Mouse (Mus musculus): ENCODE results near the gene Kcnk5. TPM values are rescaled to one million over a fixed set of nuclear protein-coding genes. Genes with fewer than 3 reads are reported as not detected.

Kcnk5 gene
- polyA plus RNA-seq, 1 experiment from 2014 or later: 7.3 TPM

GRCm38 (mm10) chr14:20127406-20128087 lies 54.1 kb downstream of the Kcnk5 start:
- WGBS: 77% methylated on average over 15 of the region's 15 CpGs
- H3K9me3 ChIP-seq (ENCODE audit: control insufficient read depth, low read length): no peaks in the 10 kb centered on the region
- H3K27ac ChIP-seq (ENCODE audit: low read depth): no peak overlapping the region
- DNase-seq (ENCODE audit: low spot score) (no peak), ATAC-seq (replicated peaks; ENCODE audit: low FRiP score, low TSS enrichment, low read depth) (0 out of 2 replicates have a peak, but pooled peaks have one; percentile 5)
- no peaks in the 10 kb centered on the region for H3K27me3 ChIP-seq (replicated peaks; ENCODE audit: control insufficient read depth, insufficient read depth, low read length)
- H3K36me3 ChIP-seq (ENCODE audit: control insufficient read depth, insufficient read depth, low read length): no peaks in the 10 kb centered on the region
- H3K9ac ChIP-seq (ENCODE audit: low read length): no peak overlapping the region
- H3K4me3 ChIP-seq (ENCODE audit: low read depth, low read length): no peak overlapping the region
- no peaks in the 10 kb centered on the region for H3K4me1 ChIP-seq (replicated peaks; ENCODE audit: control insufficient read depth, insufficient read depth, low read length)
- no peak overlapping the region for H3K4me2 ChIP-seq (ENCODE audit: low read length)

DNA sequence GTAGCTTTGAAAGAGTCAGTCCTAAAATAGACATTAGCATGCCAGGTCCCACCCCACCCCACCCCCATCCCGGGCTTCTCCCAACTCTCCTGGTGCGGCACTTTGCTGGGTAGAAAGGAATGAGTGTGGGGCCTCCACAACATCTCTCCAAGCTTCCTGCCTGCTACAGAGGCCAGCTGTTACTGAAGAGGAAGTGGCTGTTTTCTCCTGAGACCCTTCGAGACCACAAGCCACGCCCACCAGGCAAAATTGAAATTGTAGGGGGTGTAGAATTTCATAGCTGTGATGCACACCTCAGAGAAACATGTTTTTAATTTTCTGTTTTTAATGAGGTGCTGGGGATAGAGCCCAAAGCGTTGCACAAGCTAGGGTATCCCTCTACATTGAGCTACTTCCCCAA lies 60.7 kb downstream of the Kcnk5 start:
- DNase-seq (ENCODE audit: low spot score) (no peak), ATAC-seq (replicated peaks; ENCODE audit: low FRiP score, low TSS enrichment, low read depth) (no peak)
- 0 out of 2 replicates have a peak, but pooled peaks cover 4% of the 10 kb centered on the region for H3K4me1 ChIP-seq (replicated peaks; ENCODE audit: control insufficient read depth, insufficient read depth, low read length)
- no peak overlapping the region for H3K9ac ChIP-seq (ENCODE audit: low read length)
- H3K36me3 ChIP-seq (ENCODE audit: control insufficient read depth, insufficient read depth, low read length): no peaks in the 10 kb centered on the region
- no peak overlapping the region for H3K27ac ChIP-seq (ENCODE audit: low read depth)
- H3K4me2 ChIP-seq (ENCODE audit: low read length): no peak overlapping the region
- H3K9me3 ChIP-seq (ENCODE audit: control insufficient read depth, low read length): no peaks in the 10 kb centered on the region
- no peak overlapping the region for H3K4me3 ChIP-seq (ENCODE audit: low read depth, low read length)
- 61% methylated on average over 5 of the region's 5 CpGs for WGBS
- no peaks in the 10 kb centered on the region for H3K27me3 ChIP-seq (replicated peaks; ENCODE audit: control insufficient read depth, insufficient read depth, low read length)

DNA sequence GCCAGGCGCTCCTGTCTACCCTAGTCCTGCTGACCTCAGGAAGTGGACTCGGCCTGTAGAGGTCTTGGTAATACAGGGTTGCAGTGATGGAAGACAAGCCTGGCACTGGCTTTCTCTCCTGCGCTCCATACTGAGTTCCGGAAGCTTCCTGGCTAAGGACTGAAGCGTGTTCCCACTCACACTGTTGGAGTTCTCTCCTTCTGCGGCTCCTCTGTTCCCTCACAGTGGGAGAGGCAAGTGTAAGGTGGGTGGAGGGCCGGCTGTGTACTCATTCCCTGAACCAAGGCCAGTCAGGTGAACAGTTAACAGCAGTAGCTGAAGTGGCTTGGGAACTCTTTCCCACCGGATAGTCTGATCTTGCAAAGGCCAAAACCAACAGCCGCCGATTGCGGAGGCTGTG lies 61.6 kb downstream of the Kcnk5 start:
- Histone ChIP-seq H3K4me1 (replicated peaks; ENCODE audit: control insufficient read depth, insufficient read depth, low read length) (0 out of 2 replicates have a peak, but pooled peaks cover 4% of the 10 kb centered on the region), H3K27me3 (replicated peaks; ENCODE audit: control insufficient read depth, insufficient read depth, low read length) (no peaks in the 10 kb centered on the region), H3K4me2 (ENCODE audit: low read length) (no peak overlapping the region), H3K4me3 (ENCODE audit: low read depth, low read length) (no peak overlapping the region), H3K27ac (ENCODE audit: low read depth) (no peak overlapping the region), H3K36me3 (ENCODE audit: control insufficient read depth, insufficient read depth, low read length) (no peaks in the 10 kb centered on the region), H3K9ac (ENCODE audit: low read length) (no peak overlapping the region), H3K9me3 (ENCODE audit: control insufficient read depth, low read length) (no peaks in the 10 kb centered on the region)
- ATAC-seq (replicated peaks; ENCODE audit: low FRiP score, low TSS enrichment, low read depth) (no peak), DNase-seq (ENCODE audit: low spot score) (no peak)
- 94% methylated on average over 11 of the region's 11 CpGs for WGBS

GRCm38 (mm10) chr14:20116149-20116605 lies 65.4 kb downstream of the Kcnk5 start:
- Histone ChIP-seq H3K36me3 (ENCODE audit: control insufficient read depth, insufficient read depth, low read length) (no peaks in the 10 kb centered on the region), H3K9me3 (ENCODE audit: control insufficient read depth, low read length) (no peaks in the 10 kb centered on the region), H3K27me3 (replicated peaks; ENCODE audit: control insufficient read depth, insufficient read depth, low read length) (no peaks in the 10 kb centered on the region), H3K4me2 (ENCODE audit: low read length) (no peak overlapping the region), H3K9ac (ENCODE audit: low read length) (no peak overlapping the region), H3K27ac (ENCODE audit: low read depth) (no peak overlapping the region), H3K4me3 (ENCODE audit: low read depth, low read length) (no peak overlapping the region), H3K4me1 (replicated peaks; ENCODE audit: control insufficient read depth, insufficient read depth, low read length) (0 out of 2 replicates have a peak, but pooled peaks cover 4% of the 10 kb centered on the region)
- 31% methylated on average over 9 of the region's 9 CpGs for WGBS
- DNase-seq (ENCODE audit: low spot score) (no peak), ATAC-seq (replicated peaks; ENCODE audit: low FRiP score, low TSS enrichment, low read depth) (no peak)

DNA sequence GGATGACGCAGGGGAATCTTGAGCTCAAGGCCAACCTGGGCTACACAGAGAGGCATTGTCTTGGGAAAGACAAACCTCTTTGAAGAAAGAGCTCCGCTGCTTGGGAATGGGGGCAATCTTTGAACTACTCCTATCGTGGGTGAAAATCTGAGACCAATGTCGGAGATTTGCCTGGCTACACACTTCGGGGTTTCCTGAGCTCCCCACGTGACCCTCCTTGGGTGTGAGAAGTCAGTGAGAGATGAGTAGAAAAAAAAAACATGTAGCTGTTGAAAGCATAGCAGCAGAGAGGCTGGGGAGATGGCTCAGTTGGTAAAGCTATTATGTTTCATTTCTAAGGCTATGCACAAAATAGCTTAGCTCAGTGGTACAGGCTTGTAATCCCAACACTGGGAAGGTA lies 66.7 kb downstream of the Kcnk5 start:
- DNase-seq (ENCODE audit: low spot score) (no peak), ATAC-seq (replicated peaks; ENCODE audit: low FRiP score, low TSS enrichment, low read depth) (no peak)
- Histone ChIP-seq H3K4me1 (replicated peaks; ENCODE audit: control insufficient read depth, insufficient read depth, low read length) (no peaks in the 10 kb centered on the region), H3K36me3 (ENCODE audit: control insufficient read depth, insufficient read depth, low read length) (no peaks in the 10 kb centered on the region), H3K4me3 (ENCODE audit: low read depth, low read length) (no peak overlapping the region), H3K9me3 (ENCODE audit: control insufficient read depth, low read length) (no peaks in the 10 kb centered on the region), H3K27me3 (replicated peaks; ENCODE audit: control insufficient read depth, insufficient read depth, low read length) (no peaks in the 10 kb centered on the region), H3K27ac (ENCODE audit: low read depth) (no peak overlapping the region), H3K4me2 (ENCODE audit: low read length) (no peak overlapping the region), H3K9ac (ENCODE audit: low read length) (no peak overlapping the region)
- WGBS: 88% methylated on average over 6 of the region's 6 CpGs

- Histone ChIP-seq H3K27me3 (replicated peaks; ENCODE audit: control insufficient read depth, insufficient read depth, low read length) (no peaks in the 10 kb centered on the region), H3K27ac (ENCODE audit: low read depth) (no peak overlapping the region), H3K9ac (ENCODE audit: low read length) (no peak overlapping the region), H3K9me3 (ENCODE audit: control insufficient read depth, low read length) (no peaks in the 10 kb centered on the region), H3K4me3 (ENCODE audit: low read depth, low read length) (no peak overlapping the region), H3K36me3 (ENCODE audit: control insufficient read depth, insufficient read depth, low read length) (no peaks in the 10 kb centered on the region), H3K4me2 (ENCODE audit: low read length) (no peak overlapping the region), H3K4me1 (replicated peaks; ENCODE audit: control insufficient read depth, insufficient read depth, low read length) (no peaks in the 10 kb centered on the region)
- peak; percentile 67; the same call in 1 of the 2 replicates for ATAC-seq (replicated peaks; ENCODE audit: low FRiP score, low TSS enrichment, low read depth)
- peak; percentile 95 for DNase-seq (ENCODE audit: low spot score)
- WGBS: 3% methylated on average over 6 of the region's 6 CpGs
Observed at GRCm38 (mm10) chr14:20113964-20114363, 67.6 kb downstream of the Kcnk5 start.

GRCm38 (mm10) chr14:20113189-20113961 lies 68.2 kb downstream of the Kcnk5 start:
- Histone ChIP-seq H3K4me3 (ENCODE audit: low read depth, low read length) (no peak overlapping the region), H3K27ac (ENCODE audit: low read depth) (no peak overlapping the region), H3K9me3 (ENCODE audit: control insufficient read depth, low read length) (no peaks in the 10 kb centered on the region), H3K27me3 (replicated peaks; ENCODE audit: control insufficient read depth, insufficient read depth, low read length) (no peaks in the 10 kb centered on the region), H3K4me1 (replicated peaks; ENCODE audit: control insufficient read depth, insufficient read depth, low read length) (no peaks in the 10 kb centered on the region), H3K4me2 (ENCODE audit: low read length) (no peak overlapping the region), H3K36me3 (ENCODE audit: control insufficient read depth, insufficient read depth, low read length) (no peaks in the 10 kb centered on the region), H3K9ac (ENCODE audit: low read length) (no peak overlapping the region)
- 48% methylated on average over 7 of the region's 7 CpGs for WGBS
- ATAC-seq (replicated peaks; ENCODE audit: low FRiP score, low TSS enrichment, low read depth): no peak
- peak; percentile 55 for DNase-seq (ENCODE audit: low spot score)

- no peak overlapping the region for H3K4me3 ChIP-seq (ENCODE audit: low read depth, low read length)
- ATAC-seq (replicated peaks; ENCODE audit: low FRiP score, low TSS enrichment, low read depth) (no peak), DNase-seq (ENCODE audit: low spot score) (no peak)
- H3K9ac ChIP-seq (ENCODE audit: low read length): no peak overlapping the region
- H3K4me1 ChIP-seq (replicated peaks; ENCODE audit: control insufficient read depth, insufficient read depth, low read length): no peaks in the 10 kb centered on the region
- H3K36me3 ChIP-seq (ENCODE audit: control insufficient read depth, insufficient read depth, low read length): no peaks in the 10 kb centered on the region
- no peak overlapping the region for H3K4me2 ChIP-seq (ENCODE audit: low read length)
- no peak overlapping the region for H3K27ac ChIP-seq (ENCODE audit: low read depth)
- no peaks in the 10 kb centered on the region for H3K9me3 ChIP-seq (ENCODE audit: control insufficient read depth, low read length)
- H3K27me3 ChIP-seq (replicated peaks; ENCODE audit: control insufficient read depth, insufficient read depth, low read length): no peaks in the 10 kb centered on the region
- 77% methylated on average over 3 of the region's 3 CpGs for WGBS
Observed at GRCm38 (mm10) chr14:20112218-20112617, 69.4 kb downstream of the Kcnk5 start.

All from intestine, embryonic 14.5 days (tissue).